Mouse (Mus musculus) neural tube, embryonic 15.5 days (tissue): ENCODE data around the gene 2310061I04Rik. TPM values are rescaled to one million over a fixed set of nuclear protein-coding genes. Genes with fewer than 3 reads are reported as not detected.

ENCODE experiments used
- ATAC-seq: fragments of 200-750 bp; cut with Nextera tagmentation; 2 replicates; pipeline ENCODE4 v1.8.0; 2017; ENCODE audit warnings: mild to moderate bottlenecking, moderate TSS enrichment, moderate library complexity; ENCODE audit not compliant: low FRiP score
- H3K27ac ChIP-seq: fragments of 300-500 bp; sonication (generic); replicated peaks from 2 replicates; pipeline ENCODE4 v1.5.1; 2015; ENCODE audit warnings: mild to moderate bottlenecking, inconsistent platforms
- H3K27me3 ChIP-seq: fragments of 300-500 bp; sonication (generic); replicated peaks from 2 replicates; pipeline ENCODE4 v1.6.1; 2015; ENCODE audit warnings: inconsistent platforms
- H3K36me3 ChIP-seq: fragments of 300-500 bp; sonication (generic); 2 replicates; pipeline ENCODE4 v1.6.1; 2015; ENCODE audit warnings: inconsistent platforms
- H3K4me1 ChIP-seq: fragments of 300-500 bp; sonication (generic); 2 replicates; pipeline ENCODE4 v1.6.1; 2015; ENCODE audit warnings: inconsistent platforms
- H3K4me2 ChIP-seq: fragments of 300-500 bp; sonication (generic); 2 replicates; pipeline ENCODE4 v1.6.1; 2015; ENCODE audit warnings: inconsistent platforms, mild to moderate bottlenecking, moderate library complexity
- H3K4me3 ChIP-seq: fragments of 300-500 bp; sonication (generic); replicated peaks from 2 replicates; pipeline ENCODE4 v1.5.1; 2015; ENCODE audit warnings: mild to moderate bottlenecking, inconsistent platforms
- H3K9ac ChIP-seq: fragments of 300-500 bp; sonication (generic); replicated peaks from 2 replicates; pipeline ENCODE4 v1.6.1; 2015; ENCODE audit warnings: mild to moderate bottlenecking, inconsistent platforms
- H3K9me3 ChIP-seq: fragments of 300-500 bp; sonication (generic); replicated peaks from 2 replicates; pipeline ENCODE4 v1.6.1; 2016; ENCODE audit warnings: inconsistent platforms
- WGBS: fragments of 180-500 bp; shearing (Covaris S2); methylation state at CpG from one replicate; pipeline ENCODE4 v1.1.7; 2015; ENCODE audit warnings: mixed read lengths; 5-methylcytosine and 5-hydroxymethylcytosine counted together
- microRNA counts: library from miRNA; unstranded; fragments of <30 nt; microRNA quantifications from one replicate; lab custom pipeline; 2016
- microRNA-seq: library from miRNA; unstranded; fragments of <30 nt; microRNA quantifications from one replicate; pipeline ENCODE4, GENCODE M21; 2017
- polyA plus RNA-seq: library from polyadenylated mRNA; unstranded; fragments of >200 nt; fragmentation: Nextera tagmentation; extraction: Ambion mirVana; gene quantifications from 2 replicates; pipeline ENCODE4 v1.2.1, GENCODE M21; 2015

Gene 2310061I04Rik
- polyA plus RNA-seq, 1 experiment from 2014 or later, result 75.2 TPM

- Histone ChIP-seq H3K27ac (no peak overlapping the region), H3K4me3 (no peak overlapping the region), H3K27me3 (no peaks in the 10 kb centered on the region), H3K36me3 (peaks cover 30% of the 10 kb centered on the region), H3K4me2 (no peak overlapping the region), H3K9ac (no peak overlapping the region), H3K4me1 (peaks cover 18% of the 10 kb centered on the region), H3K9me3 (no peaks in the 10 kb centered on the region)
- 94% methylated on average over 3 of the region's 3 CpGs for WGBS
- ATAC-seq, result no peak
Measured at GRCm38 (mm10) chr17:35843514-35843913, 53.7 kb downstream of the 2310061I04Rik start.

MicroRNAs within 50 kb of the gene (microRNA counts, 519-probe panel; counts per million panel counts)
- microRNA mmu-miR-1894-3p (lab: Ali Mortazavi, UCI), result not detected
- 1,367 counts per million, percentile 11 among the panel's probes with 10 or more counts for microRNA mmu-miR-1894-5p (lab: Ali Mortazavi, UCI)

Small RNA genes within 50 kb of the gene (microRNA-seq; reads per million reads assigned to microRNA genes)
- gene Gm28033 (0.69 reads per million), gene Mir1894 (not detected)

Other genes with a start within 250 kb of the 2310061I04Rik start
- gene Vars2, start 229.8 kb downstream of the 2310061I04Rik start, polyA plus RNA-seq, result 12.8 and 17.9 TPM in 2 replicates
- gene Gtf2h4, start 223.7 kb downstream of the 2310061I04Rik start, polyA plus RNA-seq, result 24.1 and 30.7 TPM in 2 replicates
- 73.8 and 76.4 TPM in 2 replicates for gene Ddr1, start 192.8 kb downstream of the 2310061I04Rik start, polyA plus RNA-seq
- 14.9 and 15.5 TPM in 2 replicates for gene Ier3, start 75.7 kb downstream of the 2310061I04Rik start, polyA plus RNA-seq
- gene Flot1, start 74.2 kb downstream of the 2310061I04Rik start, polyA plus RNA-seq, result 131 and 141 TPM in 2 replicates
- 1,339 and 1,471 TPM in 2 replicates for gene Tubb5, start 59.1 kb downstream of the 2310061I04Rik start, polyA plus RNA-seq
- gene Mdc1, start 55.9 kb downstream of the 2310061I04Rik start, polyA plus RNA-seq, result 7.9 and 9.7 TPM in 2 replicates
- gene Nrm, start 36.1 kb downstream of the 2310061I04Rik start, polyA plus RNA-seq, result 17.6 and 26.7 TPM in 2 replicates
- 19.3 and 25.1 TPM in 2 replicates for gene Ppp1r18, start 31.8 kb downstream of the 2310061I04Rik start, polyA plus RNA-seq
- 26.8 and 30.5 TPM in 2 replicates for gene Dhx16, start 17.6 kb downstream of the 2310061I04Rik start, polyA plus RNA-seq
- gene Atat1, start 12.6 kb upstream of the 2310061I04Rik start, polyA plus RNA-seq, result 259 and 319 TPM in 2 replicates
- 67.1 and 73.6 TPM in 2 replicates for gene Mrps18b, start 19.0 kb upstream of the 2310061I04Rik start, polyA plus RNA-seq
- gene Ppp1r10, start 19.0 kb upstream of the 2310061I04Rik start, polyA plus RNA-seq, result 36.7 and 40.8 TPM in 2 replicates
- gene Abcf1, start 72.3 kb upstream of the 2310061I04Rik start, polyA plus RNA-seq, result 78.4 and 90.3 TPM in 2 replicates
- 67.4 and 73.0 TPM in 2 replicates for gene Gnl1, start 82.4 kb upstream of the 2310061I04Rik start, polyA plus RNA-seq
- gene Prr3, start 82.8 kb upstream of the 2310061I04Rik start, polyA plus RNA-seq, result 78.5 and 87.9 TPM in 2 replicates
- gene H2-T24, start 123.1 kb upstream of the 2310061I04Rik start, polyA plus RNA-seq, result 8.6 and 10.0 TPM in 2 replicates
- gene H2-T23, start 135.4 kb upstream of the 2310061I04Rik start, polyA plus RNA-seq, result 5.3 and 13.9 TPM in 2 replicates
- gene H2-T22, start 145.3 kb upstream of the 2310061I04Rik start, polyA plus RNA-seq, result 7.3 and 12.5 TPM in 2 replicates
- not detected in 2 replicates for gene Gm6034, start 145.5 kb upstream of the 2310061I04Rik start, polyA plus RNA-seq
- 0.22 TPM in 1 of 2 replicates, not detected in the other for gene Gm11127, start 160.9 kb upstream of the 2310061I04Rik start, polyA plus RNA-seq
- gene Gm19684, start 224.2 kb upstream of the 2310061I04Rik start, polyA plus RNA-seq, result not detected in 2 replicates
- gene Gm7030, start 232.0 kb upstream of the 2310061I04Rik start, polyA plus RNA-seq, result not detected in 2 replicates